Mouse (Mus musculus) midbrain, embryonic 11.5 days (tissue): Measurements from ENCODE around the gene Sox8. TPM values are rescaled to one million over a fixed set of nuclear protein-coding genes. Genes with fewer than 3 reads are reported as not detected.

Source experiments
- ATAC-seq: fragments of 200-750 bp; cut with Nextera tagmentation; 2 replicates; pipeline ENCODE4 v1.8.0; 2017; ENCODE audit warnings: moderate TSS enrichment, moderate library complexity; ENCODE audit not compliant: low FRiP score
- DNase-seq: peaks from one replicate; pipeline ENCODE4 v3.0.0; 2015; ENCODE audit warnings: low spot score; ENCODE audit errors: missing footprints
- H3K27ac ChIP-seq: fragments of 300-500 bp; sonication (generic); 2 replicates; pipeline ENCODE4 v1.5.1; 2014; ENCODE audit warnings: low read depth, low read length
- H3K27me3 ChIP-seq: fragments of 300-500 bp; sonication (generic); 2 replicates; pipeline ENCODE4 v1.6.1; 2014; ENCODE audit warnings: mild to moderate bottlenecking, low read length, moderate library complexity, mixed read lengths; ENCODE audit not compliant: control insufficient read depth, insufficient read depth
- H3K36me3 ChIP-seq: fragments of 300-500 bp; sonication (generic); 2 replicates; pipeline ENCODE4 v1.6.1; 2014; ENCODE audit warnings: mild to moderate bottlenecking, low read length, moderate library complexity, mixed read lengths; ENCODE audit not compliant: control insufficient read depth, insufficient read depth
- H3K4me1 ChIP-seq: fragments of 300-500 bp; sonication (generic); 2 replicates; pipeline ENCODE4 v1.6.1; 2014; ENCODE audit warnings: low read length; ENCODE audit not compliant: control insufficient read depth, insufficient read depth
- H3K4me2 ChIP-seq: fragments of 300-500 bp; sonication (generic); 2 replicates; pipeline ENCODE4 v1.6.1; 2014; ENCODE audit warnings: mild to moderate bottlenecking, moderate library complexity
- H3K4me3 ChIP-seq: fragments of 300-500 bp; sonication (generic); 2 replicates; pipeline ENCODE4 v1.5.1; 2014; ENCODE audit warnings: low read depth, low read length
- H3K9ac ChIP-seq: fragments of 300-500 bp; sonication (generic); 2 replicates; pipeline ENCODE4 v1.6.1; 2014; ENCODE audit warnings: low read length
- H3K9me3 ChIP-seq: fragments of 300-500 bp; sonication (generic); 2 replicates; pipeline ENCODE4 v1.6.1; 2016; ENCODE audit warnings: low read length; ENCODE audit not compliant: control insufficient read depth
- WGBS: fragments of 180-500 bp; shearing (Covaris S2); extraction: QIAGEN DNeasy Blood & Tissue Kit; methylation state at CpG from one replicate; pipeline ENCODE4 v1.1.7; 2014; 5-methylcytosine and 5-hydroxymethylcytosine counted together
- polyA plus RNA-seq: library from polyadenylated mRNA; unstranded; fragments of >200 nt; fragmentation: Nextera tagmentation; extraction: Ambion mirVana; gene quantifications from 2 replicates; pipeline ENCODE4 v1.2.1, GENCODE M21; 2014

Gene Sox8
- polyA plus RNA-seq, 1 experiment from 2014 or later, result 2.0 TPM

- H3K27me3 ChIP-seq, result no peaks in the 10 kb centered on the region
- no peak overlapping the region for H3K27ac ChIP-seq
- no peak overlapping the region for H3K4me2 ChIP-seq
- no peaks in the 10 kb centered on the region for H3K9me3 ChIP-seq
- DNase-seq (peak; percentile 33), ATAC-seq (no peak)
- no peak overlapping the region for H3K4me3 ChIP-seq
- H3K36me3 ChIP-seq, result peaks cover 4% of the 10 kb centered on the region; the same call in 1 of the 2 replicates
- H3K9ac ChIP-seq, result no peak overlapping the region
- 93% methylated on average over 9 of the region's 9 CpGs for WGBS
- H3K4me1 ChIP-seq, result peaks cover 3% of the 10 kb centered on the region
These were observed 14.2 kb upstream of the Sox8 start for GRCm38 (mm10) chr17:25584646-25585045.

GRCm38 (mm10) chr17:25583858-25584257 is 13.4 kb upstream of the Sox8 start:
- Histone ChIP-seq H3K9me3 (no peaks in the 10 kb centered on the region), H3K4me3 (no peak overlapping the region), H3K4me2 (no peak overlapping the region), H3K9ac (no peak overlapping the region), H3K36me3 (peaks cover 4% of the 10 kb centered on the region; the same call in 1 of the 2 replicates), H3K27ac (no peak overlapping the region), H3K4me1 (peaks cover 6% of the 10 kb centered on the region), H3K27me3 (no peaks in the 10 kb centered on the region)
- WGBS, result 92% methylated on average over 8 of the region's 8 CpGs
- no peak for DNase-seq
- ATAC-seq, result no peak

GRCm38 (mm10) chr17:25583099-25583498 is 12.6 kb upstream of the Sox8 start:
- H3K4me1 ChIP-seq, result peaks cover 10% of the 10 kb centered on the region
- no peaks in the 10 kb centered on the region for H3K9me3 ChIP-seq
- ATAC-seq (no peak), DNase-seq (peak; percentile 17)
- H3K36me3 ChIP-seq, result peaks cover 4% of the 10 kb centered on the region; the same call in 1 of the 2 replicates
- no peak overlapping the region for H3K4me3 ChIP-seq
- H3K27me3 ChIP-seq, result no peaks in the 10 kb centered on the region
- 94% methylated on average over 4 of the region's 4 CpGs for WGBS
- H3K27ac ChIP-seq, result no peak overlapping the region
- H3K4me2 ChIP-seq, result no peak overlapping the region
- H3K9ac ChIP-seq, result no peak overlapping the region

- Histone ChIP-seq H3K4me1 (peaks cover 10% of the 10 kb centered on the region), H3K27me3 (no peaks in the 10 kb centered on the region), H3K9ac (no peak overlapping the region), H3K9me3 (no peaks in the 10 kb centered on the region), H3K4me3 (no peak overlapping the region), H3K36me3 (peaks cover 4% of the 10 kb centered on the region; the same call in 1 of the 2 replicates), H3K27ac (no peak overlapping the region), H3K4me2 (no peak overlapping the region)
- WGBS, result 82% methylated on average over 8 of the region's 8 CpGs
- ATAC-seq, result no peak
- peak; percentile 31 for DNase-seq
These were observed 11.6 kb upstream of the Sox8 start for GRCm38 (mm10) chr17:25582076-25582475.

GRCm38 (mm10) chr17:25579332-25580047 is 9.0 kb upstream of the Sox8 start:
- ATAC-seq, result peak; percentile 64
- peaks cover under 1% of the 10 kb centered on the region; the same call in 1 of the 2 replicates for H3K36me3 ChIP-seq

GRCm38 (mm10) chr17:25578920-25579319 is 8.4 kb upstream of the Sox8 start, which contains the start of gene Lmf1:
Lmf1 (plus strand) TSS chr17:25579085.
- ATAC-seq (peak; percentile 97), DNase-seq (peak; percentile 99)
- Histone ChIP-seq H3K27ac (peak within 1 kb of the TSS; percentile 7; the same call in 1 of the 2 replicates), H3K4me2 (peak within 1 kb of the TSS; percentile 82), H3K4me3 (peak within 1 kb of the TSS; percentile 62), H3K9me3 (no peaks in the 10 kb centered on the region), H3K36me3 (no peaks in the 10 kb centered on the region), H3K9ac (peak within 1 kb of the TSS; percentile 87), H3K4me1 (peaks cover 10% of the 10 kb centered on the region), H3K27me3 (no peaks in the 10 kb centered on the region)
- WGBS, result under 1% methylated on average over 31 of the region's 31 CpGs

More at GRCm38 (mm10) chr17:25579332-25580047, 9.0 kb upstream of the Sox8 start:
- H3K9me3 ChIP-seq, result no peaks in the 10 kb centered on the region
- WGBS, result 7% methylated on average over 21 of the region's 21 CpGs
- H3K27ac ChIP-seq, result peak overlapping the region; percentile 7; the same call in 1 of the 2 replicates
- peaks cover 10% of the 10 kb centered on the region for H3K4me1 ChIP-seq
- peak overlapping the region; percentile 87 for H3K9ac ChIP-seq
- peak overlapping the region; percentile 82 for H3K4me2 ChIP-seq
- peak overlapping the region; percentile 62 for H3K4me3 ChIP-seq
- no peak for DNase-seq
- H3K27me3 ChIP-seq, result no peaks in the 10 kb centered on the region

GRCm38 (mm10) chr17:25577702-25578101 is 7.2 kb upstream of the Sox8 start:
- H3K36me3 ChIP-seq, result no peaks in the 10 kb centered on the region
- DNase-seq (peak; percentile 54), ATAC-seq (no peak)
- no peaks in the 10 kb centered on the region; the same call in 1 of the 2 replicates for H3K27me3 ChIP-seq
- WGBS, result 51% methylated on average over 2 of the region's 2 CpGs
- H3K4me1 ChIP-seq, result peaks cover 10% of the 10 kb centered on the region
- H3K9ac ChIP-seq, result 0 out of 2 replicates have a peak overlapping the region, but pooled peaks have one; percentile 16
- H3K27ac ChIP-seq, result no peak overlapping the region
- H3K4me3 ChIP-seq, result no peak overlapping the region
- H3K9me3 ChIP-seq, result no peaks in the 10 kb centered on the region
- H3K4me2 ChIP-seq, result no peak overlapping the region

GRCm38 (mm10) chr17:25577263-25577662 is 6.8 kb upstream of the Sox8 start:
- ATAC-seq (no peak), DNase-seq (no peak)
- Histone ChIP-seq H3K36me3 (no peaks in the 10 kb centered on the region), H3K4me2 (no peak overlapping the region), H3K27me3 (peaks cover 4% of the 10 kb centered on the region), H3K9ac (0 out of 2 replicates have a peak overlapping the region, but pooled peaks have one; percentile 16), H3K27ac (no peak overlapping the region), H3K4me1 (peaks cover 10% of the 10 kb centered on the region), H3K4me3 (no peak overlapping the region), H3K9me3 (no peaks in the 10 kb centered on the region)
- WGBS, result 63% methylated on average over 6 of the region's 6 CpGs

GRCm38 (mm10) chr17:25576034-25576433 is 5.5 kb upstream of the Sox8 start:
- peaks cover 13% of the 10 kb centered on the region for H3K4me1 ChIP-seq
- no peak overlapping the region for H3K4me3 ChIP-seq
- no peaks in the 10 kb centered on the region for H3K36me3 ChIP-seq
- H3K4me2 ChIP-seq, result no peak overlapping the region
- H3K27me3 ChIP-seq, result peaks cover 5% of the 10 kb centered on the region
- 76% methylated on average over 2 of the region's 2 CpGs for WGBS
- ATAC-seq, result no peak
- no peak overlapping the region for H3K27ac ChIP-seq
- DNase-seq, result no peak
- no peaks in the 10 kb centered on the region for H3K9me3 ChIP-seq
- H3K9ac ChIP-seq, result no peak overlapping the region
